Mouse (Mus musculus): Measurements from ENCODE around the gene Oas3. TPM values are rescaled to one million over a fixed set of nuclear protein-coding genes. Genes with fewer than 3 reads are reported as not detected.

Gene Oas3
- polyA plus RNA-seq, 1 experiment from 2014 or later: 0.31 TPM

DNA sequence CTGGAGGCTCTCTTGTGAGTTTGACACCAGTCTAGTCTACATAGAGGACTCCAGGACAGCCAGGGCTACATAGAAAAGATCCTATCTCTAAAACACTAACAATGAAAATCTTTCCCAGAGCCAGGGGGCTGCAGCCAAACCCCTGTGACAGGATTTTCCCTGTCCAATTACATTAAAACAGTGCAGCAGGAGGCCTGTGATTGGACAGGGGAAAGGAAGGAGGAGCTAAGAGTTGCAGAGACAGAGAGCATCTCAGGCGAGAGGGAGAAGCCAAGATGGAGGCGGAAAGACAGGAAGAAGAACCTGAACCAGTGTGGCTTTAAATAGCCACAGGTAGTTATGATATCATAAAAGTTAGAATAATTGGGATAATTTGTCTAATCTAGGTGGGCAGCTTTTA, 5.0 kb upstream of the Oas3 start:
- WGBS: 67% methylated on average over 2 of the region's 2 CpGs
- Histone ChIP-seq H3K9me3 (ENCODE audit: low read length) (no peaks in the 10 kb centered on the region), H3K36me3 (ENCODE audit: insufficient read depth, low read length) (no peaks in the 10 kb centered on the region), H3K4me1 (ENCODE audit: insufficient read depth, low read depth, low read length) (no peaks in the 10 kb centered on the region), H3K4me3 (ENCODE audit: low read depth, low read length) (no peak overlapping the region), H3K27me3 (replicated peaks; ENCODE audit: insufficient read depth, low read length) (no peaks in the 10 kb centered on the region), H3K9ac (replicated peaks; ENCODE audit: low read depth) (no peak overlapping the region), H3K4me2 (replicated peaks; ENCODE audit: low read depth, low read length) (no peak overlapping the region), H3K27ac (ENCODE audit: low read length) (no peak overlapping the region)
- TF ChIP-seq CTCF (IDR thresholded peaks at IDR 0.05) (no peak), EP300 (IDR thresholded peaks at IDR 0.05) (no peak)
- DNase-seq (ENCODE audit: low spot score) (no peak), ATAC-seq (no peak)

- no peaks in the 10 kb centered on the region for H3K36me3 ChIP-seq (ENCODE audit: insufficient read depth, low read length)
- no peaks in the 10 kb centered on the region for H3K4me1 ChIP-seq (ENCODE audit: insufficient read depth, low read depth, low read length)
- 0 out of 2 replicates have a peak, but pooled peaks have one; percentile 15 for TF ChIP-seq CTCF (IDR thresholded peaks at IDR 0.05)
- TF ChIP-seq EP300 (IDR thresholded peaks at IDR 0.05): no peak
- DNase-seq (ENCODE audit: low spot score) (no peak), ATAC-seq (no peak)
- H3K4me3 ChIP-seq (ENCODE audit: low read depth, low read length): no peak overlapping the region
- no peaks in the 10 kb centered on the region for H3K9me3 ChIP-seq (ENCODE audit: low read length)
- no peak overlapping the region for H3K27ac ChIP-seq (ENCODE audit: low read length)
- WGBS: 100% methylated on average over 1 of the region's 1 CpGs
- no peak overlapping the region for H3K4me2 ChIP-seq (replicated peaks; ENCODE audit: low read depth, low read length)
- no peaks in the 10 kb centered on the region for H3K27me3 ChIP-seq (replicated peaks; ENCODE audit: insufficient read depth, low read length)
- no peak overlapping the region for H3K9ac ChIP-seq (replicated peaks; ENCODE audit: low read depth)
These were observed 4.2 kb upstream of the Oas3 start for GRCm38 (mm10) chr5:120781646-120782045.

DNA sequence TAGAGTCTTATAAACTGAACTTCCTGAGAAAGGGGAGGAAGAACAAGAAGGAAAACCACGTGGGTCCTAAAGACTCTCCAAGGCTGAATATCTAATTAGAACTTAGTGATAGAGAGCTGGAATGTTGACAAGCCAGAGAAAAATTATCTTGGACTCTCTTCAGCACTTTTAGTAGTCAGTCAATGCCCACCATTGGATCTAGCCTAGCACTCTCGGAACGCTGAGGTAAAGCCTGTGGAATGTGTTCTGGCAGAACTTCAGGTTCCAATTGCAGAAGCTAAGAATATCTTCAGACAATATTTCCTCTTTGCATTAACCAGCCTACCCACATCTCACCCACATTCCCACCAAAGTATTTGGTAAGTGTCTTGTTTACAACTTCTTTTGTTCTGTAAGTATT, 2.5 kb upstream of the Oas3 start:
- Histone ChIP-seq H3K4me2 (replicated peaks; ENCODE audit: low read depth, low read length) (no peak overlapping the region), H3K27ac (ENCODE audit: low read length) (no peak overlapping the region), H3K9me3 (ENCODE audit: low read length) (no peaks in the 10 kb centered on the region), H3K4me3 (ENCODE audit: low read depth, low read length) (no peak overlapping the region), H3K9ac (replicated peaks; ENCODE audit: low read depth) (no peak overlapping the region), H3K4me1 (ENCODE audit: insufficient read depth, low read depth, low read length) (no peaks in the 10 kb centered on the region), H3K36me3 (ENCODE audit: insufficient read depth, low read length) (no peaks in the 10 kb centered on the region), H3K27me3 (replicated peaks; ENCODE audit: insufficient read depth, low read length) (no peaks in the 10 kb centered on the region)
- TF ChIP-seq EP300 (IDR thresholded peaks at IDR 0.05) (peak; percentile 90), CTCF (IDR thresholded peaks at IDR 0.05) (no peak)
- WGBS: 14% methylated on average over 3 of the region's 3 CpGs
- DNase-seq (ENCODE audit: low spot score) (peak; percentile 71), ATAC-seq (peak; percentile 72)

GRCm38 (mm10) chr5:120778941-120779340, 1.5 kb upstream of the Oas3 start:
- Histone ChIP-seq H3K9ac (replicated peaks; ENCODE audit: low read depth) (no peak overlapping the region), H3K9me3 (ENCODE audit: low read length) (no peaks in the 10 kb centered on the region), H3K4me1 (ENCODE audit: insufficient read depth, low read depth, low read length) (no peaks in the 10 kb centered on the region), H3K4me2 (replicated peaks; ENCODE audit: low read depth, low read length) (no peak overlapping the region), H3K4me3 (ENCODE audit: low read depth, low read length) (no peak overlapping the region), H3K27ac (ENCODE audit: low read length) (no peak overlapping the region), H3K36me3 (ENCODE audit: insufficient read depth, low read length) (no peaks in the 10 kb centered on the region), H3K27me3 (replicated peaks; ENCODE audit: insufficient read depth, low read length) (no peaks in the 10 kb centered on the region)
- ATAC-seq (no peak), DNase-seq (ENCODE audit: low spot score) (no peak)
- TF ChIP-seq EP300 (IDR thresholded peaks at IDR 0.05) (no peak), CTCF (IDR thresholded peaks at IDR 0.05) (no peak)
- WGBS: 54% methylated on average over 2 of the region's 2 CpGs

- Histone ChIP-seq H3K4me2 (replicated peaks; ENCODE audit: low read depth, low read length) (no peak overlapping the region), H3K27ac (ENCODE audit: low read length) (no peak overlapping the region), H3K36me3 (ENCODE audit: insufficient read depth, low read length) (no peaks in the 10 kb centered on the region), H3K4me3 (ENCODE audit: low read depth, low read length) (no peak overlapping the region), H3K4me1 (ENCODE audit: insufficient read depth, low read depth, low read length) (no peaks in the 10 kb centered on the region), H3K9me3 (ENCODE audit: low read length) (no peaks in the 10 kb centered on the region), H3K9ac (replicated peaks; ENCODE audit: low read depth) (no peak overlapping the region), H3K27me3 (replicated peaks; ENCODE audit: insufficient read depth, low read length) (no peaks in the 10 kb centered on the region)
- WGBS: 70% methylated on average over 5 of the region's 5 CpGs
- TF ChIP-seq EP300 (IDR thresholded peaks at IDR 0.05): no peak
- TF ChIP-seq CTCF (IDR thresholded peaks at IDR 0.05): no peak
- ATAC-seq: no peak
- no peak for DNase-seq (ENCODE audit: low spot score)
These were observed 660 bp downstream of the Oas3 start for GRCm38 (mm10) chr5:120776801-120777200.

DNA sequence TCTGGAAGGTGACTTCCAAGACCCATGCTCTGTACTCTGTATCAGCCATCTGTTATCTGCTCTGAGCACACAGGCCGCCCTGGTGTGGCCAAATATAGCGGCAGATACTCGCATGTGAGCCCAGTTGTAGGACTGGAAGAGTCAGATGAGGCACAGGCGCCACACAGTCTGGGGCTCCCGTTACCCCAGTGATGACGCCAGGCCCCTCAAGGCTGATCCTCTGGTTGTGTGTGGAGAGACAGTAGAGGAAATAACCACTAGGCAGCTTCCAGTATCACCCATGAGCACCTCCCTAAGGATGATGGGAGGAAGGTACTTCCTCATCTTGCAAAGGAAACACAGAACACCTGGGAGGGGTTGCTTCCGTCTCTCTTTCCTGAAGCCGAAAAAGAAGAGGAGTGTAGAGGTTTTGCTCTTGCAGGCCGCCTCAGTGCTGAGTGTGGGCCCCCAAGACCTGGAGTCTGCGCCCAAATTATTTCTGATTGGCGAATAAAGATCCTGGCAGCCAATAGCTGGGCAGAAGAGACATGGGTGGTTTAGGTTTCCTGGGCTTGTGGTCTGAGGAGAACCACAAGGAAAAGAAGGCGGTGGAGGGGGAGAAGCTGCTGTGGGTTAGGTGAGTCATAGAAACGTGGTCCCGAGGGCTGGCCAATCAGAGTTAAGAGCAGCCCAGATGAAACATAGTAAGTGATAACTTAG, 2.0 kb downstream of the Oas3 start:
- Histone ChIP-seq H3K4me1 (ENCODE audit: insufficient read depth, low read depth, low read length) (no peaks in the 10 kb centered on the region), H3K27ac (ENCODE audit: low read length) (no peak overlapping the region), H3K36me3 (ENCODE audit: insufficient read depth, low read length) (no peaks in the 10 kb centered on the region), H3K9ac (replicated peaks; ENCODE audit: low read depth) (no peak overlapping the region), H3K4me3 (ENCODE audit: low read depth, low read length) (no peak overlapping the region), H3K9me3 (ENCODE audit: low read length) (no peaks in the 10 kb centered on the region), H3K4me2 (replicated peaks; ENCODE audit: low read depth, low read length) (no peak overlapping the region), H3K27me3 (replicated peaks; ENCODE audit: insufficient read depth, low read length) (no peaks in the 10 kb centered on the region)
- TF ChIP-seq CTCF (IDR thresholded peaks at IDR 0.05) (no peak), EP300 (IDR thresholded peaks at IDR 0.05) (no peak)
- no peak for DNase-seq (ENCODE audit: low spot score)
- WGBS: 67% methylated on average over 14 of the region's 14 CpGs
- no peak for ATAC-seq

Data from lung, postnatal 0 days (tissue).